Mouse (Mus musculus) megakaryocyte-erythroid progenitor cell, adult 5-6 weeks (primary cell): ENCODE measurements around the gene Arhgef25. TPM values are rescaled to one million over a fixed set of nuclear protein-coding genes. Genes with fewer than 3 reads are reported as not detected.

ENCODE experiments used
- ATAC-seq: replicated peaks from 2 replicates; pipeline ENCODE4 v1.8.0; 2016; ENCODE audit warnings: mild to moderate bottlenecking, inconsistent platforms; ENCODE audit not compliant: severe bottlenecking, poor library complexity, low FRiP score, low TSS enrichment
- total RNA-seq, 2 experiments: library from RNA; stranded (forward) in 1 of 2; stranded (reverse) in 1 of 2; fragments of 200-1000, 215-1000 nt in 1 of 2; fragments of >200 nt in 1 of 2; fragmentation: Nextera tagmentation in 1 of 2; gene quantifications; 2 replicates each; pipeline ENCODE4 v1.2.3; 2014 to 2017

Arhgef25 gene
- total RNA-seq (2014; fragmentation: Nextera tagmentation) (22.7 and 46.0 TPM in 2 replicates), total RNA-seq (2017) (35.4 and 35.7 TPM in 2 replicates)

DNA sequence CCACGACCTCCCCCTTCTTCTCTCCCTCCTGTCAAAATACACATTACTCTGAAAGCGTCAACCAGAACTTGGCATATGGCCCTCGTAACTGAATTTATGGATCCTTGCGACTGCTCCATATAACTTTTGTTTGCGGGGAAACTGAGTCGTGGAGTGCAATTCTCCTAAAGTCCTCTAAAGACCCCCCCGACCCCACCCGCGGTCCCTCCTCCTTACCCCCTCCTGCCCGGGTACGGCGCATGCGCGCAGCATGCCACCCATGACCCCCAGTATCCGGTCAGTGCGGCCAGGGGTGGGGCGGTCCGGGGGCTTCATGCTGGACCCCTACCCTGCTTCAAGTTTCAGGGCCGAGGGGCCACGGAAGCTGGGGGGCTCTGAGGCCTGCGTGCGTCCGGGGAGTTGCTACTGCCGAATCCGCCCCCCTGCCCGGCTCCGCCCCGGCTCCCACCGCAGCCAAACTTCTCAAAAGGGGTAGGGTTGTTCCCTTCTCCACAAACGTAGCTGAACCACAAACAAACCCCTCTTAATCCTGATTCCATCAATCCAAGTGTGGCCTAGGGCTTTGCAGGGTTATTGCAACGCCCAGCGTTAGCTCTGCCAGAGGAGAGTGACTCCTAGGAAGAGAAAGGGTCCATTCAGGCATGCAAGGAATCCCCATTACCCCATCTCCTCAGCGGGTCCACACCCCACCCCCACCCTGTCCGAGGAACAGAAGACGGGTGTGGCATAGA is at the start of gene Arhgef25:
TSS of gene Arhgef25 (minus strand) at position 433 of the 731 bp plus-strand sequence.
- peak; percentile 11 for ATAC-seq

DNA sequence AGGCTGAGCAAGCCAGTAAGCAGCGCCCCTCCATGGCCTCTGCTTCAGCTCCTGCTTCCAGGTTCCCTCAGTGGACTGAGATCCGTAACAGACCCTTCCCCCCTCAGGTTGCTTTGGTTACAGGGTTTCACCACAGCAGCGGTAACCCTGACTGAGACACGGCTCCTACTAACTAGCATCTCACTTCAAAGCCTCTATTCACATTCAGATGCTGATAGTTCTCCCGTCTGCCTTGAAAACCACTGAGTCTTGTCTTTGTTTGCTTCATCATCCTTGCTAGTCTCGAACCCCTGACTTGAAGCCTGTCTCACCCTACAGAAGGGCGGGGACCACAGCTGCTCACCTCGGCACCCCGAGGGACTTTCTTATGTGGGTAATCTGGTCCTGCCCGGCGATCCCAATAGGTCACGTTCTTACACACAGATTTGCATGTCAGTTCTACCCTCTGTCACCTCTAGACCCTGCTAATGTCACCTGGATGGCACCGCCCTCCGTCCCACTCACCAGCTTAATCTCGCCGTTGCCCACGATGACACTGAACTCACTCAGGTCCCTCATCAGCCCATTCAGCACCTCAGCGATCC is 48.5 kb upstream of the Arhgef25 start:
- ATAC-seq = no peak

DNA sequence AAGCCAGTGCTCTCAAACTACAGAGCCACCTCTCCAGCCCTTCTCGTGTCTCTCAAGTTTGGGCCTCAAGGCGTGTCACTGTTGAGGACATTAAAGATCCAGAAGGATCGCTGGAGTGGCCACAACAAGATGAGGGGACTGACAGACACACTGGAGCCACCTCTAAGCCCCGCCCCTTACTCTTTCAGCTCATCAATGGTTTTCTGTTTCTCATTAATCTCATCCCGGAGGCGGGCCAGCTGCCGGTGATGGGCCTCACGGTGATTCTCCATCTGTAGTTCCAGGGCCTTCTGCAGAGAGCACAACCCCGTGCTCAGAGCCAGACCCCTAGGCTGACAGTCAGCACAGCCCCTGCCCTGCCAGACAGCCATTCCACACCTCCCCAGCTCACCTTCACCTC is 46.7 kb upstream of the Arhgef25 start:
- no peak for ATAC-seq

DNA sequence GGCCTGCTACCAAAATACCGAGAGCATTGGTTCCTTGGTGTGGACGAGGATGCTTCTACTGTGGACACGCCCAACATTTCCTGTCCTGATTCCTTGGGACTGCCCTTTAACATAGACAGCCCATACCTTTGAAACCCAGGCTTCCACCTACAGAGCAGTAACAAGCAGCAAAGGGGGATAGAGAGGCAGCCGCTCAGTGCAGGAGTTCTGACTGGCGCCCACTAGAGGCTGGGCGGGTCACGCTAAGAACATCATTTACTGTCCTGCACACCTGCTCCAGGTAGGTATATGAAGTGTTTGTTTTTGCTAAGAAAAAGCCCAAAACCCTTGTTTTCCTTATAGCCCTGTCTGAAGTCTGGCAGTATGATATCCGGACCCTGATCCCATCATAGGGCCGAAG is 43.3 kb upstream of the Arhgef25 start:
- ATAC-seq = no peak

DNA sequence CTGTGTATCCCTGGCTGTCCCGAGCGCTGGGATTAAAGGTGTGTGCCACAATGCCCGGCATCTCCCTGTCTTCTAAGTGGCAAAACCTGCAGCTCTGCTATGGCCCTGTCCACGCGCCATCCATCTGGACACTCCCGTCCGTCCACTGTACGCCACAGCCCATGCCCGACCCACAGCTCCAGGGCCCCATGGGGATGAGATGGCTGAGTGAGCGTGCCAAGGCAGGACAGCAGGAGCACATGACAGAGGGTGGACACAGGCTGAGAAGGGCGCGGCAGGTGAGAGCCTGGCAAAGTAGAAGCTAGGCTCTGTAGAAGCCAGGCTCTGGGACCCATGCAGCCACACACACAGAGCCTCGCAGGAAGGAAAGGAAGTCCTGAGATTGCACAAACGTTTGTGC is 41.9 kb upstream of the Arhgef25 start:
- ATAC-seq = no peak

DNA sequence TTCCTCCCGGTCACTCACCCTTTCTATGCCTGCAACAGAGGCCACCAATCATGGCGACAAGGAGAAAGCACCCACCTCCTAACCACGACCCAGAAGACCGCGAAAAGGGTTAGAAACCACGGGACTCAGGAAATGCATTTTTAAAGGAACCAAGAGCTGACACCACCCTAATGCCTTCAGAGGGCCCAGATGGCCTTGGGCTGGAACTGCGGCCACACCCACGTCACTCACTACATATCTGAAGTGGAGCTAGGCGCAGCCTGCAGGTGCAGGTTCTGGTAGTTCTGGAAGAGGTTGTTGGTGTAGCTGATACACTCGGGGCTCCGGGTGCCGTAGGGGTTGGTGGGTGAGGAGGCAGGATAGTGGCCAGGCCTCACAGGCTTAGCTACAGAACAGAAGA is 40.8 kb upstream of the Arhgef25 start:
- ATAC-seq = peak; percentile 62

DNA sequence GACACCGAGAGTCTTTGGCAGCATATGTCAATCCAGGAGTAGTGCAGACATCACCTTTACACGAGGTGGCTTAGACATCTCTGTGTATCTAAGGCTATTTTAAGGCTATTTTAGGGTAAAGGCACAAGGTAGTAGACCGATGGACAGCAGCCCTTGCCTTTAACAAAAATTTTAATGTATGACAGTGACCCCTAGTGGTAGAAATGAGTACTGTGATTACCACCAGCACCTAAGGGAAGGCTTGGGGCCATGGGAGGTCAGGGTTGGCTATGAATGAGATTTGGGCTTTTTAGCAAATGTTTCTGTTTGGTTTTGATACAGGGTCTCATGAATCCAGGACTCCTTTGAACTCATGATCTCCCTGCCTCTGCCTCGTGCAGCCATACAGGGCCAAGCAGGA is 39.0 kb upstream of the Arhgef25 start:
- ATAC-seq = 0 out of 2 replicates have a peak, but pooled peaks have one; percentile 57

DNA sequence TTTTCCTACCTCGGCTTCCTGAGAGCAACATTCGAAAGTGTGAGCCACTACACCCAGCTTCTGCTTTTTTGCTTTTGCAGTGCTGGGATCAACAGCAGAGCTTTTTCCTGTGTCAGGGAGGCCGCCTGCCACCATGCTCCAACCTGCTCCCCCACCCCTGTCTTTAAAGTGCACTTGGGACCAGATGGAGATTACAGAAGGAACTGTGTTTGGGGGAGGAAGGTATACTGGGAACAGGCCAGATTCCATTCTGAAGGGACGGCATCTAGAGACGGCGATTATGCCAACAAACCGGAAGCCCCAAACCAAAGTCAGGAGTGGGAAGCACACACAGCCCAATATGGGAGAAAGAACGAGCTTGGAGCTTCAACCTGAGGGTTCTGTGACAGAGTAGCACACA is 37.3 kb upstream of the Arhgef25 start:
- ATAC-seq = no peak

DNA sequence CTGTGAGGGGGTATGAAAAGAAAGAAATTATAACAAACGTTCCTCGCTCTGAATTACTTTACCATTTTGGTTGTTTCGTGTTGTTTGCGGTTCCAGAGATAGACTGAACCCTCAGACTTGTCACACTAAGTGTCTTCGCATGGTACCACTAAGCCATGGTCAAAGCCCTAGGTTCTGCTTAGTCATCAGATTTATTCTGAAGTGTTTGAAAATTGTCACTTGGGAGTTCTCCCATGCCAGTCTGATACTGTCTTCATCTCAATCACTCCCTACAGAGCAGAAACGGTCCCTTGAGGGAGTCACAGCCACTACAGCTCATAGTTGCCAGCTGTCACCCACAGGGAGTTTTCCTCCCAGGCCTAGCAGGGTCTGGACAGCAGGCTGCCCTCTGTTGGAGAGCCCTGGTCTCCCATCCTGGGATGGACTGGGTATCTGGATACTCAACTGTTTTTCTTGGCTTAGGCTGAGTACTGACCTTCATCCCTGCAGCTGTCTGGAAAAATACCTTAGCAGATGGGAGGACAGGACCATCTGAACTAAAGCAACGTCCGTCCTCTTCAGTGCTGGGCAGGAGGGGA is 36.5 kb upstream of the Arhgef25 start:
- no peak for ATAC-seq

DNA sequence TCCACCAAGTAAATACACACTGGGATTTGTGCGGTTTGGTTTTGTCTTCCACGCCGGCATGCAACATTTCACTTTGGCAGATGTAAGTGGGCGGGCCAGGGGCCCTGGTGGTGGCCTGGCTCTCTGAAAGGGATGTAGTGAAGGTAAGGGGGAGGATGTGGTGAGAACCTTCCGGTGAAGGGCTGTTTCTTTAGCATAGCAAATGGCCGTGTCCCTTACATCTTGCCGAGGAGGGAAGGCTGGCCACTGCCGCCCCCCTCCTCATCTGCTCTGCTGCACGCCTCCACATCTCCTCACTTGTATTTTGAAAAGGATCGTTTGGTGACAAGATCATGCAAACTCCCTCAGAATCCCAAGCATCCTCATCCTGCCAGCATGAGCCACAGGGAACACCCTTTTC is 35.8 kb upstream of the Arhgef25 start:
- no peak for ATAC-seq

DNA sequence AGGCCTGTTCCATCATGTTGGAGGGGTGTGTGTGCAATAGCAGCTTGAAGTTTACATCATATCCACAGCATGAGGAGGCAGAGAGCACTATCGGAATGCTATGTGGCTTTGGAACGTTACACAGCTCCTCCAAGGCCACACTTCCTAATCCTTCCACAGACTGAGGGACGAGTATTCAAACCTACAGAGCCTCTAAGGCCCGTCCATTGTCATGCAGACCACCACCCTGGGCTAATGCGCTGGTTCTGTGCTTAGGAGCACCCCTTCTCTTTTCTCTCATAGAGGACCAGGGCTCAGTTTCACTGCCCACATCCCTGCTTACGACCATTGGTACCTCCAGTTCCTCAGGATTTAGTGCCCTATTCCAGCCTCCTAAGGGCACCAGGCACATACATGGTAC is 35.3 kb upstream of the Arhgef25 start:
- ATAC-seq = no peak

DNA sequence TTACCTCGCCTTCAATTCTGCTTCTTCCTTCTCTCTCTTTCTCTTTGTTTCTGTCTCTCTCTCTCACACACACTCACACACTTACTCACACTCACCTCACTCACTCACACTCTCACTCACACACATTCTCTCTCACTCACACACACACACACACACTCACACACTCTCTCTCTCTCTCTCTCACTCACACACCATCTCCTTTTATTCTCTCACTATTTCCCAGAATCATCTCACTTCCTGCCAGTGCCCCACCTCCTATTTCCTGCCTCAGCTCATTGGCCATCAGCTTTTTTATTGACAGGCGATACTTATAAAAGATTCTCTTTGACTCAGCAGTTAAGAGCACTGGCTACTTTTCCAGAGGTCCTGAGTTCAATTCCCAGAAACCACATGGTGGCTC is 28.5 kb upstream of the Arhgef25 start:
- ATAC-seq = no peak

DNA sequence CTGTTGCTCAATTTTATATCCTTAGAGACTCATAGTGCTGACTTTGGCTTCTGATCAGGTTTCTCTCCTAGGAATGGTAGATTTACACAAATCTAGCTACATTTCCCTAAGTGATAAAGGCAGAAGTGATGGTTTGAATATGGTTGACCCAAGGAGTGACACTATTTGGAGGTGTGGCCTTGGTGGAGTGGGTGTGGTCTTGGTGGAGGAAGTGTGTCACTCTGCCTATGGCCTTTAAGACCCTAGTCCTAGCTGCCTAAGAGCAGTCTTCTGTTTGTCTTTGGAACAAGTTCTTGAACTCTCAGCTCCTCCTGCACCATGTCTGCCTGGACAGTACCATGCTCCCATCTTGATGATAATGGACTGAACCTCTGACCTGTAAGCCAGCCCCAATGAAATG is 27.3 kb upstream of the Arhgef25 start:
- ATAC-seq = no peak

DNA sequence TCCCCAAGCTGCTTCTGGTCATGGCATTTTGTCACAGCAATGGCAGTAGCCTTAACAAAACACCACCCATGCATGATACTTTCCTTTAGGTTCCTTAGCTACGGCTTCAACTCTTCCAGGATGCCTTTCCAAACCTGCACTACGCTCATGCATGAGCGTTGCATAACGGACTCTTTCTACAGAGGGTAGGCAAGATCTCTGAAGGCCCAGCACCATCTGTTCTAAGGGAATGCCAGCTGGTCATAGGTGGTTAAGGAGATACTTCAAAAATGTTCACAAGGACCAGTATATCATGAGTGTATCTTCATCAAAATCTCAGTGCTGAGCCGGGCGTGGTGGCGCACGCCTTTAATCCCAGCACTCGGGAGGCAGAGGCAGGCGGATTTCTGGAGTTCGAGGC is 26.6 kb upstream of the Arhgef25 start:
- ATAC-seq = no peak

DNA sequence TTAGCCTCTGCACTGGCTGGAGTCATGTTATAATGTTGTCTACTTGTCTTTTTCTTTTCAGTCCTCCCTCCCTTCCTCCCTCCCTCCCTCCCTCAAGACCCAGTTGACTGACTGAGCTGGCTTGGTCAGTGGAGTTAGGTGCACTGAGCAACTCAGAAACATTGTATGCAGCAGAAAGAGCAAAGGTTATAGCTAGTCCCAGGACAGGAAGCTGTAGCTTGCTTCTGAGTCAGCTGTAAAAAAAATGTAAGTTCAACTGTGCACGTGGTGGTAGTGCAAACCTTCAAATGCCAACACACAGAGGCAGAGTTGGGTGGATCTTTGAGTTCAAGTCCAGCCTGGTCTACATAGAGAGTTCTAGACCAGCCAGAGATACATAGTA is 24.5 kb upstream of the Arhgef25 start:
- no peak for ATAC-seq

DNA sequence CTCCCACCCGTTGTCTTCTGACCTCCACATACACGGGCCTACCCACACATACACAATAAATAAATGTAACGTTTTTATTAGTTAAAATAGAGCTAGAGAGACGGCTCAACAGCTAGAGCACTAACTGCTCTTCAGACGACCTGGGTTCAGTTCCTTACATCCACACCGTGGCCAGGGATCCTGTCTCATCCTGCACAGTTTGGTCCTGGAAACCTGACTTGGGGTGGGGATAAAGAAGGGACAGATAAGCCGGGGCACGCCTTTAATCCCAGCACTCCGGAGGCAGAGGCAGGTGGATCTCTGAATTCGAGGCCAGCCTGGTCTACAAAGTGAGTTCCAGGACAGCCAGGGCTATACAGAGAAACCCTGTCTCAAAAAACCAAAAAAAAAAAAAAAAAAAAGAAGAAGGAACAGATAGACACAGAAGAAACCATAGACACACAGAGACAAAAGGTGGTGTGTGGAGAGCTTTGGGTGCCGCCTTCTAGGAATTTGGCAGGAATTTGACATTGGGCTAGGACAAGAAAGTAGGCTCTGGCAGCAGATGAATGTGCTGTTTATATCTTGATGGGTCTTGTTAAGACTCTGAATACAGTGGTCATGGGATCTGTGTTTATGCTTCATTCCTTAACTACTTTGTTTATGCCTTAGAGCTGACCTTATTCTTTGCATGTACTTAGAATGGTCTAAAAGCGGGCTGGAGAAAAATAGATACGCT is 24.0 kb upstream of the Arhgef25 start:
- no peak for ATAC-seq

DNA sequence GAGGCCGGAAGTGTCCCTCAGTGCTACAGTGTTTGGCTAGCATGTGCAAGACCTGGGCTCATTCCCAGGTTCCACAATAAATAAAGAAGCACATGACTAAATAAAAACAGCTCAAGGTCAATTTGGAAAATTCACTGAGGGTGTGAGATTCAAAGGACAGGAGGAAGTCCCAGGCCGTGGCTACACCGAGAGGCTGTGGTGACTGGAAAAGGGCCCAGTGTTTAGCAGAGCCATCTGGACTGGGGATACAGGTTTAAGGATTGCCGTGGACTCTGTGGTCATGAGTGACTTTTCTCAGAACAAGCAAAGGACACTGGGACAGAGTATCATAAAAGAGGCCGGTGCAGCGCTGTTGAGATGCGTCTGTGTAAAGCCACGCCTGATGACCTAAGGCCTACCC is 23.4 kb upstream of the Arhgef25 start:
- no peak for ATAC-seq

DNA sequence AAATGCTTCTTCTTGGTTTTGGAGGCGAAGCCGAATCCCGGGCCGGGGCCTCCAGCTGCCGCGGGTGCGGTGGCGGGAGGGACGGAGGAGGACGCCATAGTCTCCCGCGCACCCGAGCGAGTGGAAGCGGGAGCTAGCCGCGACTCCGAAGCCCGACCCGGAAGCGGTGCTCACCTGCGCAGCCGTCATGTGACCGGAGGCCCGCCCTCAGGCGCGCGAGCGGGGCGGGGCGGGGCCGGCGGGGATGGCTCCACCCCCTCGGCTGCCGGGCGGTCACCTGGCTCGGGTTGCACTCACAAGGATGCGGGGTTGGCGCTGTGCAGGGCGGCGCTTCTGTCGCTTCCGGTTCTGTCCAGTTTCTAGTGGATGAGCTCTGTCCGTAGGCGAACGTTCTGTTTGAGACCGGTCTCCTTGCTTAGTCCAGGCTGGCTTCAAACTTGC is 21.6 kb upstream of the Arhgef25 start, which contains the start of gene Pip4k2c:
TSS of gene Pip4k2c (minus strand) at position 172 of the 441 bp plus-strand sequence.
- ATAC-seq = peak; percentile 88

DNA sequence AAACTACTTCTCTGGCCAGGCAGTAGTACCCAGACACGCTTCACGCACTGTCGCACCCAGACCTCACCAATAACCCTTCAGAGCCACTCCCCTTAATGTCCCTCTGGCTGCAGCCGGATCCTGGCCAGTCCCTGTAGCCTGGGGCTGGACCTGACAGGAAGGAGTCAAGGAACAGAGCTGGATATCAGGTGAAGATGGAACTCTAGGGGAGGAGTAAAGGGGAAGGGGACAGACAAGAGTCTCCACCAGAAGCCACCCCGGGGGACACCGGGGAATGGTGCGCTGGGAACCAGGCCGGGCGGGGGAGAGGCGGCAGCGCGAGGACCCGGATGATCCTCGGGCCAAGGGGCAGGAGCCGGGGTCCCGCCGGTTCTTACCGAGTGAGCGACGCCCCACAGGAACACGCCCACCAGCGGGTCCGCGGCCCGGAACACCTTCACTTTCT is 21.1 kb upstream of the Arhgef25 start:
- ATAC-seq = peak; percentile 56

DNA sequence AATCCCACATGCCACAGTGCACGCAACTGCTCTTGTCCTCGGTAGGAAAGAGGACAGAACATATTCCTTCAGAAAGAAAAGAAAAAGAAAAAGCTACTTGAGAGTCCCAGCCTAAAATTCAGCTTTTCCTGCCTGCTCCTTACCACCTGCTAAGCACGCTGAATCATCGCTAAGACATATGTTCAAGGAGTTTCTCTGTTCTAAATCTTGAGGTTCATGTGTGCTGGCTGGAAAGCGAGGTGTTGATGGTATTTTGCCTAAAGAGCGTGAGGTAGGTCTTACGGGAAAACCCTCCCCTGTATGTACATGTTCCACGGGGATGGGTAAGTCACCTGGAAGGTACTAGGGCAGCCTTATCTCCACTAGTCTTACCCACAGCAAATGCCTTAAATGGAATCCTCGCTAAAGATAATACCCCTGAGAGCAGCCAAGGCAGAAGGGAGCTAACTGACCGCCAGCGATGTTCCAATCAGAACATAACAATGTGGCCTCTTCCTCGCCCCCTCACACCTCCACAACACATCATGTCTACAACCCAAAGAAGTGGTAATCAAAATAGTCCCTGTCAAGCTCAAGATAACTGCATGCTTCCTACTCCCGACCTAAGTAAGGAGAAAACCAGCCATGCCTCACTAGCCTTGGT is 20.2 kb upstream of the Arhgef25 start:
- ATAC-seq = no peak
